24 mouse cellular contexts compared by ENCODE assay signal in the genomic region with DNA sequence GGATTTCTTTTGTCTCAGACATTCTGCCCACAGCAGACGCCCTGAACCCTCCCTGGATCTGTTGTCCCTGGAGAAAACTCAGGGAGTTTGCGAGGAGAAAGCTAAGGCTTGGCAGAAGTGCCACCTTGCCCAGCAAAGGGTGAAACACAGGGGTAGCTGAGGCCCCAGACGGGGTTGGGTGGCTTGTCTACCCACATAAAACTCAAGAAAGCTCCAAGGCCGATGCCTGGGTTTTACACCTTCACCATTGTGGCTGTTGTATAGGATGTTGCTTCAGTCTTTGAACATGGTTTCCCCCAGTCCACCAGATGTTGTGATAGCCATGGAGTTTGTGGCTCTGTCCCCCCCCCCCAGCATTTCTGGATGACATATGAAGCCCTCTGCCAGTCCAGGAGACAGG. TPM values are rescaled to one million over a fixed set of nuclear protein-coding genes. Genes with fewer than 3 reads are reported as not detected.
DNase-seq lines count a peak whose midpoint lies in the region; TF ChIP-seq lines count a peak whose summit lies in the region.
"Had no signal": no experiment of that assay in that cellular context is flagged by ENCODE, and none has a peak within 500 bp of the region (broad histone marks: within the 10 kb centered on the region; RNA-seq: fewer than 3 reads in every experiment).

No protein-coding gene starts in this region.

- TF ChIP-seq RAD21 in CH12.LX (IDR thresholded peaks at IDR 0.05; ENCODE audit: low read depth, low read length): no peak
- TF ChIP-seq RAD21 in MEL (IDR thresholded peaks at IDR 0.05; ENCODE audit: low read depth, low read length): no peak

- H3K4me3 ChIP-seq in CH12.LX (replicated peaks in 1 of 3; ENCODE audit: low read depth in 2 of 3, low read length in 2 of 3, poor library complexity in 1 of 3) (no peak overlapping the region), E14TG2a.4 (replicated peaks; ENCODE audit: low read length) (0 out of 2 replicates have a peak overlapping the region, but pooled peaks have one; percentile 10), MEL (ENCODE audit: control insufficient read depth in 1 of 2, insufficient read depth in 1 of 2, low read depth in 2 of 2, low read length in 2 of 2) (no peak overlapping the region)

- DNase-seq in CH12.LX (ENCODE audit: extremely low read depth) (no peak), MEL (ENCODE audit: low read depth, low spot score) (no peak)
- DNase-seq in layer of hippocampus, postnatal 36 days: no peak
- DNase-seq in left cerebral cortex, postnatal 25 days (ENCODE audit: low spot score in 2 of 2): no peak
- DNase-seq in yolk sac, embryonic 10.5 days (ENCODE audit: low spot score): no peak
- DNase-seq: adrenal gland, adult 2 months; adrenal gland, adult 8-10 months; adrenal gland, postnatal 10 days; adrenal gland, postnatal 14 days; adrenal gland, postnatal 25 days; adrenal gland, postnatal 36 days; B cell, adult 2 months; cerebellum, adult 11 months; cerebellum, adult 11-12 months; cerebellum, adult 18-20 months; cerebellum, adult 2 months; cerebellum, adult 8-10 months; cerebellum, adult 9-10 months had no signal

- H3K4me2 ChIP-seq in CH12.LX (ENCODE audit: insufficient read depth, low read depth, poor library complexity, severe bottlenecking): no peak overlapping the region

- in situ Hi-C loops in CH12.LX (cut with MboI; ENCODE audit: low pct_ligation_motif_present, low pct_unique_long_range_greater_than_20kb, low sequenced_read_pairs): no loop called here

- dilution Hi-C loops in CH12.LX (cut with MboI; ENCODE audit: extremely low pct_ligation_motif_present, extremely low pct_unique_long_range_greater_than_20kb, low sequenced_read_pairs): no loop called here

- TF ChIP-seq POLR2A in CH12.LX (IDR thresholded peaks at IDR 0.05; ENCODE audit: low read depth, low read length) (no peak), MEL (IDR thresholded peaks at IDR 0.05; ENCODE audit: control insufficient read depth in 1 of 2, insufficient read depth in 1 of 2, low read depth in 1 of 2, low read length in 2 of 2, poor library complexity in 1 of 2) (no peak)

- no peak overlapping the region for H3K9ac ChIP-seq in CH12.LX (ENCODE audit: insufficient read depth, low read depth)
- no peak overlapping the region for H3K9ac ChIP-seq in MEL (ENCODE audit: control insufficient read depth, low read depth, low read length, poor library complexity, severe bottlenecking)

- intact Hi-C loops in left cerebral cortex, postnatal 25 days (cut with DNase I): no loop called here

- H3K79me2 ChIP-seq in CH12.LX (replicated peaks; ENCODE audit: control insufficient read depth, extremely low read depth, insufficient read depth, poor library complexity, severe bottlenecking) (no peaks in the 10 kb centered on the region), MEL (ENCODE audit: control insufficient read depth, insufficient read depth, low read length, poor library complexity) (no peaks in the 10 kb centered on the region)

- H3K27ac ChIP-seq in CH12.LX (ENCODE audit: insufficient read depth, low read depth) (no peak overlapping the region), MEL (ENCODE audit: control insufficient read depth, low read depth, low read length) (no peak overlapping the region)

- TF ChIP-seq CTCF in CH12.LX (conservative IDR thresholded peaks at IDR 0.05 in 1 of 2, IDR thresholded peaks at IDR 0.05 in 1 of 2; ENCODE audit: low read depth in 2 of 2, low read length in 2 of 2): no peak
- TF ChIP-seq CTCF in E14TG2a.4 (conservative IDR thresholded peaks at IDR 0.05; ENCODE audit: low read length): no peak
- TF ChIP-seq CTCF in MEL (IDR thresholded peaks at IDR 0.05 in 2 of 3, conservative IDR thresholded peaks at IDR 0.05 in 1 of 3; ENCODE audit: control insufficient read depth in 1 of 3, insufficient read depth in 1 of 3, low read depth in 2 of 3, low read length in 3 of 3, poor library complexity in 1 of 3, severe bottlenecking in 1 of 3): no peak

- H3K27me3 ChIP-seq in CH12.LX (replicated peaks) (peaks cover 86% of the 10 kb centered on the region), E14TG2a.4 (ENCODE audit: insufficient read depth, low read length) (no peaks in the 10 kb centered on the region), MEL (ENCODE audit: control insufficient read depth in 1 of 2, insufficient read depth in 2 of 2, low read length in 2 of 2) (peaks cover 15% of the 10 kb centered on the region in 2 experiments)
- H3K27me3 ChIP-seq: Patski had no signal

- no peaks in the 10 kb centered on the region for H3K36me3 ChIP-seq in CH12.LX (replicated peaks in 1 of 2; ENCODE audit: control insufficient read depth in 1 of 2, insufficient read depth in 1 of 2, low read length in 1 of 2)
- no peaks in the 10 kb centered on the region for H3K36me3 ChIP-seq in E14TG2a.4 (ENCODE audit: insufficient read depth, low read length)
- no peaks in the 10 kb centered on the region for H3K36me3 ChIP-seq in MEL (ENCODE audit: control insufficient read depth in 1 of 2, insufficient read depth in 2 of 2, low read length in 2 of 2)
- H3K36me3 ChIP-seq: G1E had no signal

- H3K9me3 ChIP-seq in CH12.LX (replicated peaks; ENCODE audit: low read length): no peaks in the 10 kb centered on the region
- H3K9me3 ChIP-seq in E14TG2a.4 (ENCODE audit: low read length): no peaks in the 10 kb centered on the region
- no peaks in the 10 kb centered on the region for H3K9me3 ChIP-seq in MEL (replicated peaks; ENCODE audit: insufficient read depth, low read length)
- H3K9me3 ChIP-seq: G1E had no signal

- TF ChIP-seq EP300 in CH12.LX (IDR thresholded peaks at IDR 0.05; ENCODE audit: low read length) (no peak), MEL (IDR thresholded peaks at IDR 0.05; ENCODE audit: low read depth in 1 of 2, low read length in 2 of 2) (no peak)

- H3K4me1 ChIP-seq in CH12.LX (ENCODE audit: control insufficient read depth in 1 of 2, insufficient read depth in 2 of 2) (no peaks in the 10 kb centered on the region), E14TG2a.4 (replicated peaks; ENCODE audit: low read depth, low read length) (peaks cover 81% of the 10 kb centered on the region), MEL (ENCODE audit: control insufficient read depth in 1 of 2, insufficient read depth in 2 of 2, low read length in 2 of 2) (no peaks in the 10 kb centered on the region)

TF ChIP-seq in CH12.LX, 34 proteins besides CTCF, POLR2A, EP300 and RAD21:
- no peak for TF ChIP-seq RCOR1 (conservative IDR thresholded peaks at IDR 0.05; ENCODE audit: low read depth, low read length)
- TF ChIP-seq TBP (conservative IDR thresholded peaks at IDR 0.05; ENCODE audit: low read depth, low read length): peak; percentile 84

TF ChIP-seq in MEL, 35 proteins besides CTCF, POLR2A, EP300 and RAD21:
- TF ChIP-seq TCF12 (IDR thresholded peaks at IDR 0.05; ENCODE audit: low read depth, low read length): no peak
- peak; percentile 55; the same call in 1 of the 2 replicates for TF ChIP-seq TBP (IDR thresholded peaks at IDR 0.05; ENCODE audit: low read depth, low read length)
TF ChIP-seq in MEL: peak in this region for 1.

RNA-seq across cellular contexts. Expression of a gene that starts 11.4 kb away (rescaled TPM):
- total RNA-seq in CH12.LX (2012; rRNA removed): not detected in 2 replicates
- total RNA-seq in CH12.LX (2014; rRNA removed): not detected in 2 replicates
- not detected in 2 replicates for polyA plus RNA-seq in CH12.LX (2012; ENCODE audit: insufficient read length, low read depth)
- total RNA-seq in MEL (2012; rRNA removed): not detected in 2 replicates
- not detected for polyA plus RNA-seq in MEL (2012; ENCODE audit: insufficient read depth in 1 of 2, insufficient read length in 2 of 2, low read depth in 1 of 2, low replicate concordance in 2 of 2, missing spikeins in 1 of 2)
- under 1 TPM; 0.66 to 0.70 TPM for total RNA-seq in layer of hippocampus, postnatal 36 days (2021)
- 1 to 10 TPM in 1 of 2 experiments, under 1 TPM in 1; 0.69 to 1.5 TPM for total RNA-seq in left cerebral cortex, postnatal 25 days (2021)
- total RNA-seq: adrenal gland, adult 18-20 months; adrenal gland, postnatal 25 days; adrenal gland, postnatal 36 days; G1E had no signal
- polyA plus RNA-seq: activated CD4-positive, CD25-positive, alpha-beta regulatory T cell, adult 4 months; adrenal gland, adult 2 months; CD4-positive, CD25-positive, alpha-beta regulatory T cell, adult 4 months; G1E; Patski had no signal
